Mouse (Mus musculus): ENCODE data around the gene Gas7.

The Gas7 gene

DNA sequence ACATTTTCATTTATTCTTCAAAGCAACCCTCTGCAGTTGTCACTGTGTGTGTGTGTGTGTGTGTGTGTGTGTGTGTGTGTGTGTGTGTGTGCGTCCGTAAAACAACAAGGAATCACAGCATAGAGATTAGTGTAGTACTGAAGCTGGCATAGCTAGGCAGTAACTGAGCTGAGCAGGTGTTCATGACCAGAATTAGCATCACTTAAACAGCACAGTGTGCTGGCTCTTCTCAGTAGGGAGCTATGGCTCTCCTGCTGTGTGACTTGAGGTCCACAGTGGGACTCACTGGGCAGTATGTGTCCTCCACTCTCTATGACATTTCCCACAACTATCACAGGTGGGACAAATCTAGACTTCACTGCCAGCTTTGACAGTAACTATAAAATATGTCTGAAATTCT is 275.8 kb downstream of the Gas7 start:
- no peak for DNase-seq

DNA sequence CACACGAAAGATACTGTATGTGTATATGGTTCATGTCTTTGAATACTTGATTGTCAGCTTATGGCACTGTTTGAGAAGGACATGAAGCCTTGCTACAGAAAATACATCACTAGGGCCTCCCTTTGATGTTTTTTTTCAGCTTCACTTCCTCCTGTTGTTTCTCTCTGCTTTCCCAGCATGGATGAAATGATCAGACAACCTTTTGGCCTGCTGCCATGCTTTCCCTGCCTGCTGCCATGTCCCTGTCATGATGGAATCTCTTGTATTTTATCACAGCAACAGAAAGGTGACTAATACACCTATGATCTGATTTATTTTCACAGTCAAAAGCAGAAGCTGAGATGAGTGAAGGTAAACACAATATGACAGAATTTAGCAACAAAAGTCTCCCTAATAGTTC is 278.5 kb downstream of the Gas7 start:
- no peak for DNase-seq

DNA sequence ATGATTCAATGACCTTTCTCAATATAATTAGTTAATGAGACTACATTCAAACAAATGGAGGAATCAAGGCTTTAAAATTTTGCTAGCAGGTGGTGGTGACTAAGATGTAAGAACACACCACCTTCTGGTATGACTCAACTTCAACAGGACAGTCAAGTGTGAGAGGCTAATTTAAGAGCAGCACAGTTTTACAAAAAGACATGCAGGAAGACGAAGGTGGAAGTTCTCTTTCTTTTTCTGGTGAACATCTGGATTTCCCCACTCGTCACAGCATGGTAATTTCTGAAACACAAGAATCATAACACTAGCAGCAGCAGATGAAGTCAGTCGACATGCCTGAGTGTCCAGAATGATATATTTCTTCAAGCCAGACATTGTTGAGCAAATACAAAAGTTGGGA is 279.4 kb downstream of the Gas7 start:
- no peak for DNase-seq

DNA sequence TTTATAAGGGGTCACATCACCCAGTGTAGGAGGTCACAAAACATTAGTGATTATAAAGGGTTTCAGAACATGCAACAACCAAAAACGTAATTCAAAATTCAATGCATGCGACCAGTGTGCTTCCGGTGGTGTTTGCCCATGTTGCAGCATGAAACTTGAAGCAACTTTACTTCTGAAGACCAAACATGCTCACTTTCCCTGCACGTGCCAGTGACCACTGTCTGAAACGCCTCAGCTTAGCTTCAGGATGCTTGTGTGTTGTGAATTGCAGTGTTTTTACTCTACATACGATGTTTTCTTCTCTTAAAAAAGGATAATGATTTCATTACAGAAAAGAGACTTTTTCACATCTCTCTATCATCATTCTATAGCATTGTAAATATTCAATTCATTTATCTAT is 283.1 kb downstream of the Gas7 start:
- no peak for DNase-seq
